Mouse (Mus musculus) lung, postnatal 0 days (tissue): ENCODE data around the gene Ugcg.

ENCODE experiments used
- CTCF ChIP-seq: IDR thresholded peaks from 2 replicates; pipeline ENCODE4 v1.5.1; 2016; ENCODE audit warnings: antibody characterized with exemption, mild to moderate bottlenecking
- EP300 ChIP-seq: IDR thresholded peaks from 2 replicates; pipeline ENCODE4 v1.6.1; 2016; ENCODE audit warnings: antibody characterized with exemption, mild to moderate bottlenecking, control low read depth

- no peak for TF ChIP-seq CTCF
- TF ChIP-seq EP300: no peak
Observed at GRCm38 (mm10) chr4:59172616-59173015, 16.4 kb upstream of the Ugcg start.
